In genomic region chr11:69665457-69665960, GRCm38 (mm10) we compare ENCODE assay signal across 10 mouse cellular contexts. TPM values are rescaled to one million over a fixed set of nuclear protein-coding genes. Genes with fewer than 3 reads are reported as not detected.
A peak's percentile ranks its signal among the peaks of the same experiment; 100 is the strongest.
DNase-seq lines count a peak whose midpoint lies in the region; ATAC-seq and TF ChIP-seq lines count a peak whose summit lies in the region.
"Had no signal": no experiment of that assay in that cellular context is flagged by ENCODE, and none has a peak within 500 bp of the region (broad histone marks: within the 10 kb centered on the region; RNA-seq: fewer than 3 reads in every experiment).

No protein-coding gene starts in this region.

- H3K4me1 ChIP-seq in heart, embryonic 15.5 days (replicated peaks), result peaks cover 37% of the 10 kb centered on the region
- peaks cover 44% of the 10 kb centered on the region for H3K4me1 ChIP-seq in neural tube, embryonic 15.5 days
- H3K4me1 ChIP-seq in intestine, postnatal 0 days (replicated peaks; ENCODE audit: control insufficient read depth, insufficient read depth, low read length), result 0 out of 2 replicates have a peak, but pooled peaks cover 8% of the 10 kb centered on the region
- H3K4me1 ChIP-seq in stomach, embryonic 16.5 days (ENCODE audit: control insufficient read depth, insufficient read depth, low read length), result peaks cover 23% of the 10 kb centered on the region

- 72% methylated on average over 9 of the region's 9 CpGs for WGBS in heart, embryonic 15.5 days
- 78% methylated on average over 9 of the region's 9 CpGs for WGBS in neural tube, embryonic 15.5 days
- 69% methylated on average over 9 of the region's 9 CpGs for WGBS in intestine, postnatal 0 days
- 66% methylated on average over 9 of the region's 9 CpGs for WGBS in stomach, embryonic 16.5 days

- TF ChIP-seq CTCF in intestine, postnatal 0 days (IDR thresholded peaks at IDR 0.05; ENCODE audit: low read depth), result no peak

- H3K9me3 ChIP-seq in heart, embryonic 15.5 days (replicated peaks), result no peaks in the 10 kb centered on the region
- H3K9me3 ChIP-seq in neural tube, embryonic 15.5 days (replicated peaks), result no peaks in the 10 kb centered on the region
- H3K9me3 ChIP-seq in intestine, postnatal 0 days (ENCODE audit: control insufficient read depth), result no peaks in the 10 kb centered on the region
- H3K9me3 ChIP-seq in stomach, embryonic 16.5 days (replicated peaks; ENCODE audit: control insufficient read depth, low read length), result no peaks in the 10 kb centered on the region

- peaks cover 63% of the 10 kb centered on the region for H3K36me3 ChIP-seq in heart, embryonic 15.5 days
- H3K36me3 ChIP-seq in neural tube, embryonic 15.5 days, result peaks cover 62% of the 10 kb centered on the region
- H3K36me3 ChIP-seq in intestine, postnatal 0 days (ENCODE audit: control insufficient read depth, insufficient read depth), result peaks cover 62% of the 10 kb centered on the region
- peaks cover 31% of the 10 kb centered on the region for H3K36me3 ChIP-seq in stomach, embryonic 16.5 days (ENCODE audit: control insufficient read depth, insufficient read depth, low read length)

- H3K27ac ChIP-seq in heart, embryonic 15.5 days, result 0 out of 2 replicates have a peak overlapping the region, but pooled peaks have one; percentile 2
- H3K27ac ChIP-seq in neural tube, embryonic 15.5 days (replicated peaks), result no peak overlapping the region
- H3K27ac ChIP-seq in intestine, postnatal 0 days (ENCODE audit: low read depth, low read length), result peak overlapping the region; percentile 41
- peak overlapping the region; percentile 58; the same call in 1 of the 2 replicates for H3K27ac ChIP-seq in stomach, embryonic 16.5 days (ENCODE audit: low read length)
- H3K27ac ChIP-seq: kidney, postnatal 0 days had no signal

- ATAC-seq in heart, embryonic 15.5 days (replicated peaks; ENCODE audit: insufficient number of reproducible peaks, insufficient read depth, low FRiP score, low read depth), result no peak
- ATAC-seq in neural tube, embryonic 15.5 days (ENCODE audit: low FRiP score), result no peak
- no peak for ATAC-seq in intestine, postnatal 0 days
- ATAC-seq in stomach, embryonic 16.5 days (ENCODE audit: insufficient read depth, low FRiP score), result no peak

- intact Hi-C loops in heart, postnatal 10 days (cut with DNase I), result no loop called here

- no peak overlapping the region for H3K9ac ChIP-seq in heart, embryonic 15.5 days
- no peak overlapping the region for H3K9ac ChIP-seq in neural tube, embryonic 15.5 days (replicated peaks)
- no peak overlapping the region for H3K9ac ChIP-seq in intestine, postnatal 0 days (ENCODE audit: low read depth, low read length)
- H3K9ac ChIP-seq in stomach, embryonic 16.5 days (ENCODE audit: low read length), result no peak overlapping the region
- H3K9ac ChIP-seq: liver, embryonic 14.5 days had no signal

- no peak overlapping the region for H3K4me2 ChIP-seq in heart, embryonic 15.5 days
- no peak overlapping the region for H3K4me2 ChIP-seq in neural tube, embryonic 15.5 days
- H3K4me2 ChIP-seq in intestine, postnatal 0 days (replicated peaks; ENCODE audit: low read depth), result no peak overlapping the region
- peak overlapping the region; percentile 2; the same call in 1 of the 2 replicates for H3K4me2 ChIP-seq in stomach, embryonic 16.5 days (ENCODE audit: low read depth, low read length)

- H3K4me3 ChIP-seq in heart, embryonic 15.5 days, result no peak overlapping the region
- H3K4me3 ChIP-seq in neural tube, embryonic 15.5 days (replicated peaks), result no peak overlapping the region
- H3K4me3 ChIP-seq in intestine, postnatal 0 days (ENCODE audit: low read depth, low read length), result no peak overlapping the region
- no peak overlapping the region for H3K4me3 ChIP-seq in stomach, embryonic 16.5 days (replicated peaks; ENCODE audit: low read length)

- H3K27me3 ChIP-seq in heart, embryonic 15.5 days, result no peaks in the 10 kb centered on the region
- no peaks in the 10 kb centered on the region for H3K27me3 ChIP-seq in neural tube, embryonic 15.5 days (replicated peaks)
- no peaks in the 10 kb centered on the region for H3K27me3 ChIP-seq in intestine, postnatal 0 days (replicated peaks; ENCODE audit: control insufficient read depth, insufficient read depth, low read length)
- no peaks in the 10 kb centered on the region for H3K27me3 ChIP-seq in stomach, embryonic 16.5 days (ENCODE audit: control insufficient read depth, insufficient read depth, low read length)

- DNase-seq in heart, postnatal 10 days, result no peak
- DNase-seq in neural tube, embryonic 10.5 days (ENCODE audit: extremely low spot score, low spot score), result peak; percentile 34
- no peak for DNase-seq in embryo, embryonic 10.5 days (ENCODE audit: low spot score)
- DNase-seq in spleen, postnatal 4 days (ENCODE audit: low spot score in 2 of 2), result no peak

RNA-seq across cellular contexts. Expression of gene Cd68, which starts 0.4 kb away (rescaled TPM):
- 8.7 and 18.6 TPM in 2 replicates for polyA plus RNA-seq in heart, embryonic 15.5 days (2015; fragmentation: Nextera tagmentation; extraction: Ambion mirVana)
- total RNA-seq in heart, postnatal 10 days (2021), result 1 to 10 TPM; 5.8 to 7.8 TPM
- 9.0 and 13.0 TPM in 2 replicates for polyA plus RNA-seq in neural tube, embryonic 15.5 days (2015; fragmentation: Nextera tagmentation; extraction: Ambion mirVana)
- polyA plus RNA-seq in intestine, postnatal 0 days (2015; fragmentation: Nextera tagmentation; extraction: Ambion mirVana), result 20.9 and 21.0 TPM in 2 replicates
- polyA plus RNA-seq in stomach, embryonic 16.5 days (2015; fragmentation: Nextera tagmentation; extraction: Ambion mirVana), result 18.9 and 19.6 TPM in 2 replicates

RNA-seq across cellular contexts. Expression of gene Mpdu1, which starts 3.1 kb away (rescaled TPM):
- polyA plus RNA-seq in heart, embryonic 15.5 days (2015; fragmentation: Nextera tagmentation; extraction: Ambion mirVana), result 38.8 and 48.1 TPM in 2 replicates
- total RNA-seq in heart, postnatal 10 days (2021), result 10 to 100 TPM; 33.1 to 33.7 TPM
- 95.1 and 101 TPM in 2 replicates for polyA plus RNA-seq in neural tube, embryonic 15.5 days (2015; fragmentation: Nextera tagmentation; extraction: Ambion mirVana)
- 95.7 and 96.6 TPM in 2 replicates for polyA plus RNA-seq in intestine, postnatal 0 days (2015; fragmentation: Nextera tagmentation; extraction: Ambion mirVana)
- 67.7 and 68.8 TPM in 2 replicates for polyA plus RNA-seq in stomach, embryonic 16.5 days (2015; fragmentation: Nextera tagmentation; extraction: Ambion mirVana)

RNA-seq across cellular contexts. Expression of gene Eif4a1, which starts 6.7 kb away (rescaled TPM):
- 310 and 340 TPM in 2 replicates for polyA plus RNA-seq in heart, embryonic 15.5 days (2015; fragmentation: Nextera tagmentation; extraction: Ambion mirVana)
- total RNA-seq in heart, postnatal 10 days (2021), result 100 to 1,000 TPM; 389 to 397 TPM
- polyA plus RNA-seq in neural tube, embryonic 15.5 days (2015; fragmentation: Nextera tagmentation; extraction: Ambion mirVana), result 437 and 477 TPM in 2 replicates
- 279 and 291 TPM in 2 replicates for polyA plus RNA-seq in intestine, postnatal 0 days (2015; fragmentation: Nextera tagmentation; extraction: Ambion mirVana)
- polyA plus RNA-seq in stomach, embryonic 16.5 days (2015; fragmentation: Nextera tagmentation; extraction: Ambion mirVana), result 454 and 462 TPM in 2 replicates

RNA-seq across cellular contexts. Expression of gene Sox15, which starts 10.4 kb away (rescaled TPM):
- polyA plus RNA-seq in heart, embryonic 15.5 days (2015; fragmentation: Nextera tagmentation; extraction: Ambion mirVana), result 0.22 TPM in 1 of 2 replicates, not detected in the other
- total RNA-seq in heart, postnatal 10 days (2021), result not detected
- not detected in 2 replicates for polyA plus RNA-seq in neural tube, embryonic 15.5 days (2015; fragmentation: Nextera tagmentation; extraction: Ambion mirVana)
- polyA plus RNA-seq in intestine, postnatal 0 days (2015; fragmentation: Nextera tagmentation; extraction: Ambion mirVana), result not detected in 2 replicates
- 7.7 and 7.9 TPM in 2 replicates for polyA plus RNA-seq in stomach, embryonic 16.5 days (2015; fragmentation: Nextera tagmentation; extraction: Ambion mirVana)
- polyA plus RNA-seq: liver, embryonic 14.5 days had no signal

RNA-seq across cellular contexts. Expression of gene Senp3, which starts 16.4 kb away (rescaled TPM):
- polyA plus RNA-seq in heart, embryonic 15.5 days (2015; fragmentation: Nextera tagmentation; extraction: Ambion mirVana), result 47.1 and 54.8 TPM in 2 replicates
- 10 to 100 TPM; 48.9 to 49.6 TPM for total RNA-seq in heart, postnatal 10 days (2021)
- polyA plus RNA-seq in neural tube, embryonic 15.5 days (2015; fragmentation: Nextera tagmentation; extraction: Ambion mirVana), result 90.8 and 109 TPM in 2 replicates
- 26.7 and 27.6 TPM in 2 replicates for polyA plus RNA-seq in intestine, postnatal 0 days (2015; fragmentation: Nextera tagmentation; extraction: Ambion mirVana)
- 66.3 and 68.5 TPM in 2 replicates for polyA plus RNA-seq in stomach, embryonic 16.5 days (2015; fragmentation: Nextera tagmentation; extraction: Ambion mirVana)
